Mouse (Mus musculus): ENCODE results near the gene Gm266. TPM values are rescaled to one million over a fixed set of nuclear protein-coding genes. Genes with fewer than 3 reads are reported as not detected.
A peak's percentile ranks its signal among the peaks of the same experiment; 100 is the strongest.

The Gm266 gene
- polyA plus RNA-seq, 1 experiment from 2014 or later: 19.9 TPM

DNA sequence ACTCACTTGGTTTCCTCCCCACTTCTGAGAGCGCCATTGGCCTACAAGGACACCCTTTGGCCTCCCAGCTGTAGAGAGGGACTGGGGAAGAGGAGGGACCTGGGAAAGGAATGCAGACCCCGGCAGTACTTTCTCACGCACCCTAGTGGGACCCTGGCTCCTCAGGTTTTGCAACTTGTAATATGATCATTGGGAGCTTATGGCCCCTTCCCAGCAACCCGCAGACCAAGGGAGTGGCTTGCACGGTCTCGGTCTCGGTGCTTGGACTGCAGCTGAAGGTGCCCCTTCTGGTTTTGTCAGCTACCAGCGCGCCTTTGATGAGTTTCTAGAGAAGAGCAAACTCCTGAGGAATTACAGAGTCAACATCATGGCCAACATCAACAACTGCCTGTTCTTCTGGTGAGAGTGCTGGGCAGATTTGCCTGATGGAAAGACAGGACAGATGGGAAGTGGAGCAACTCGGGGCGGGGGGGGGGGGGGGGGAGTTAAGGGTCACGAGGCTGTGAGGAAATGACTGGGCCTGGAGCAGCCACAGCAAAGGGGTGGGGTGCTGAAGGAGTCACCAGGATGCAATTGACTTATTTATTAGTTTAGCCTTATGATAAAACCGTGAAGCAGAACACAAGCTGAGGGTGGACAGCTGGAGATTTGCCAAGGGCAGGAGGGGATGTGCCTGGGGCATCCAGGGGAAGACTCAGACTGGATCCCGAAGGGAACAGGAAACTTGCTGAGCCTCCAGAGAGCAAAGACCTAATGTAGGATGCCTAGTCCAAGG, 36.5 kb downstream of the Gm266 start:
- Histone ChIP-seq H3K27ac (no peak overlapping the region), H3K4me3 (replicated peaks) (no peak overlapping the region), H3K4me2 (replicated peaks) (no peak overlapping the region), H3K27me3 (replicated peaks) (peaks cover 62% of the 10 kb centered on the region), H3K36me3 (no peaks in the 10 kb centered on the region), H3K9me3 (no peaks in the 10 kb centered on the region), H3K9ac (no peak overlapping the region), H3K4me1 (replicated peaks) (peaks cover 49% of the 10 kb centered on the region)
- ATAC-seq: peak; percentile 45
- 18% methylated on average over 13 of the region's 14 CpGs for WGBS

DNA sequence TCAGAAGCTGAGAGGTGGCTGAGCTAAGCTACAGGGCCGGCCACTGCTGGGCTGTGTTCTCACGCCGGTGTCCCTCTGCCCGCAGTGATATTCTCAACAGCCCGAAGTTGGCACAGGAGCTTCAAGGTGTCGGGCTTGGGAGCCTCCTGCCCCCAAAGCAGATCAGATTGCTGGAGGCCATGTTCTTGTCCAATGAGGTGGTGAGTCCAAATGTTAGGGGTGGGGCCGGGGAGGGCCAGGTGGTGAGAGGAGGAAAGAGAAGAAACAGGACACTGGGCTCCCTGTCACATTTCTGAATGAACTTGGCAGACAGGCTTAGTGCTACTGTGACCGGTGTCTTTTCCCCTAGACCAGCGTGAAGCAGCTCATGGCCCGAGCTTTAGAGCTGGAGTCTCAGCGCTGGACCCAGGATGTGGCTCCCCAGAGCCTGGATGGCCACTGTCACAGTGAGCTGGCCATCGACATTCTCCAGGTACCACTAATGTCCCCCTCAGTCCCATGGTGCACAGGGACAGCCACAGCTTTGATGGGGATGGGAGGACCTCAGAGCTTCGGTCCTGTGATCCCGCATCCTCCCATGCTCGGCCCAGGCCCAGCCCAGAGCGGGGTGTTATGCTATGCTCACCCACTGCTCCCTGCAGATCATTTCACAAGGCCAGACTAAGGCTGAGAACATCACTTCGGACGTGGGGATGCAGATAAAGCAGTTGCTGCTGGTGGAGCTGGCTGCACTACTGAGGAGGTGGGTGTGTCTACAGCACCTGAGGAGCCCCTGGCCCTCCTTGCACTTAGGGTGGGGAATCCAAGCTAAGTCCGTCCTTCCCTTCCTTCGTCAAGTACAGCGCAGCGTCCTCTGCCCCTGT, 37.5 kb downstream of the Gm266 start:
- WGBS: 27% methylated on average over 22 of the region's 22 CpGs
- H3K36me3 ChIP-seq: no peaks in the 10 kb centered on the region
- H3K4me1 ChIP-seq (replicated peaks): peaks cover 42% of the 10 kb centered on the region
- H3K27me3 ChIP-seq (replicated peaks): peaks cover 72% of the 10 kb centered on the region
- H3K9ac ChIP-seq: no peak overlapping the region
- H3K9me3 ChIP-seq: no peaks in the 10 kb centered on the region
- ATAC-seq: no peak
- no peak overlapping the region for H3K4me2 ChIP-seq (replicated peaks)
- H3K27ac ChIP-seq: no peak overlapping the region
- no peak overlapping the region for H3K4me3 ChIP-seq (replicated peaks)

DNA sequence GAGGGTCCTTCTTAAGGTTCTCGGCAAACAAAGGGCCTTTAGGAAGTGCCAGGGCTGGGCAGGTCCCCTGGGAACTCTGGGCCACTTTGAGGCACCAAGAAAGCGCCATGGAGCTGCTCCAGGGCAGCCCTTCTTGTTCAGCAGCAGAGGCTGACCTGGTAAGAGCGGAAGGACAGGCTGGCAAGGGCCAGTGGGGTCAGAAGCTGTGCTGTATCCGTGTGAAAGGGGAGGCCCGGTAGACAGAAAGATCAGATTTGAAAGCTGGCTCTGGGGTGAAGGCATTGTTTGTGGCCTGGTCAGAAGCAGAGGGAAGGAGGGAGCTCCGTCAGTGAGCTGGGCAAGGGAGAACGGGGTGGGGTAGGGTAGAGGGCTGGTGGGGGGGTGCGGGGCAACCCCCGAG, 38.3 kb downstream of the Gm266 start:
- no peak overlapping the region for H3K4me2 ChIP-seq (replicated peaks)
- 39% methylated on average over 9 of the region's 9 CpGs for WGBS
- no peak overlapping the region for H3K4me3 ChIP-seq (replicated peaks)
- H3K4me1 ChIP-seq (replicated peaks): peaks cover 50% of the 10 kb centered on the region
- H3K36me3 ChIP-seq: no peaks in the 10 kb centered on the region
- H3K27ac ChIP-seq: no peak overlapping the region
- ATAC-seq: no peak
- peaks cover 79% of the 10 kb centered on the region for H3K27me3 ChIP-seq (replicated peaks)
- H3K9me3 ChIP-seq: no peaks in the 10 kb centered on the region
- H3K9ac ChIP-seq: no peak overlapping the region

DNA sequence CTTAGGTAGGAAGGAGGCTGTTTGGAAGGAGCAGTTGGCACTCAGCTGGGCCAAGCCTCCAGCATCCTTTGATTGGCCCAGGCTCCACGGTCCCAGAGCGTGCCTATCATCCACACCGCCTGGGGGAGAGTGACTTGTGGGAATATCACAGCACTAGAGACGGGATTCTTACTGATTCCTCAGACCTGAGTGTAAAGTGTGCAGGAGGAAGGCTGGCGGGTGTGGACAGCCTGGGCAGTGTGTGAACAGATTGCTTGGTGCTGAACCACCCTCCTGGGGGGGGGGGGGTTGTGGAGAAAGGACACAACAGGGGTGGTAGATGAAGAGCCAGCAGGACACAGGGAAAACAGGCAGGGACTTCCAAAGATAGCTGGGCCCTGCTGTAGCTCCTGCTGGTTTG, 38.9 kb downstream of the Gm266 start:
- 37% methylated on average over 5 of the region's 5 CpGs for WGBS
- no peak overlapping the region for H3K27ac ChIP-seq
- ATAC-seq: no peak
- no peak overlapping the region for H3K9ac ChIP-seq
- peaks cover 85% of the 10 kb centered on the region for H3K27me3 ChIP-seq (replicated peaks)
- no peaks in the 10 kb centered on the region for H3K36me3 ChIP-seq
- H3K4me3 ChIP-seq (replicated peaks): no peak overlapping the region
- no peak overlapping the region for H3K4me2 ChIP-seq (replicated peaks)
- H3K4me1 ChIP-seq (replicated peaks): peaks cover 56% of the 10 kb centered on the region
- no peaks in the 10 kb centered on the region for H3K9me3 ChIP-seq

DNA sequence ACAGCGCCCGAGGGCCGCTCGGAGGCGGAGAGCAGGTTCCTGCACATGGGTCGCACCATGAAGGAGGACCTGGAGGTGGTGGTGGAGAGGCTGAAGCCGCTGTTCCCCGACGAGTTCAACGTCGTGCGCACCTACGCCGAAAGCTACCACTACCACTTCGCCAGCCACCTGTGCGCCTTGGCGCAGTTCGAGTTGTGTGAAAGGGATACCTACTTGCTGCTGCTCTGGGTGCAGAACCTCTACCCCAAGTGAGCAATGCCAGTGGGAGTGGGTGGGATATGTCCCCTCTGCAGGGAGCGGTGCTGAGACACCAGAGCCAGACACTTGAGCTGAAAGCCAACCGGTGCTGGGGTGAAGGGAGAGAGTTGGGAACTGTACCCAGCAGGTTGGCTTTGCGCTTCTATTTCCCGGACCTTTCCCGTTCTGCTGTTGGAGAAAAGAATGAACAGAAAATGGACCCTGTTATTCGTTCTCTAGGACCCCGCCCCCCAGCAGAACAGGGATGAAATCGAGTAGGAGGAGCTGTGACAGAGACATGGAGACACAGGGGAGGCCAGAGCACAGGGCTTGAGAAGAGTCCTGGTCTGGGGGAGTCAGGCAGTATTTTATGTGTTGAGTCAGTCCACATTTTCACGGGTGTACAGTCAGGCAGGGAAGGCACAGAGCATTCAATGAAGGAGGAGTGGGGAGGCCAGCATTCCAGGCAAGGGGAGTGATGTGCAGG, 39.6 kb downstream of the Gm266 start:
- Histone ChIP-seq H3K4me3 (replicated peaks) (peak overlapping the region; percentile 3; the same call in 1 of the 2 replicates), H3K4me2 (replicated peaks) (peak overlapping the region; percentile 53), H3K9ac (no peak overlapping the region; the same call in 1 of the 2 replicates), H3K36me3 (no peaks in the 10 kb centered on the region), H3K4me1 (replicated peaks) (peaks cover 56% of the 10 kb centered on the region), H3K9me3 (no peaks in the 10 kb centered on the region), H3K27ac (no peak overlapping the region), H3K27me3 (replicated peaks) (peaks cover 90% of the 10 kb centered on the region)
- ATAC-seq: no peak
- 12% methylated on average over 27 of the region's 27 CpGs for WGBS

DNA sequence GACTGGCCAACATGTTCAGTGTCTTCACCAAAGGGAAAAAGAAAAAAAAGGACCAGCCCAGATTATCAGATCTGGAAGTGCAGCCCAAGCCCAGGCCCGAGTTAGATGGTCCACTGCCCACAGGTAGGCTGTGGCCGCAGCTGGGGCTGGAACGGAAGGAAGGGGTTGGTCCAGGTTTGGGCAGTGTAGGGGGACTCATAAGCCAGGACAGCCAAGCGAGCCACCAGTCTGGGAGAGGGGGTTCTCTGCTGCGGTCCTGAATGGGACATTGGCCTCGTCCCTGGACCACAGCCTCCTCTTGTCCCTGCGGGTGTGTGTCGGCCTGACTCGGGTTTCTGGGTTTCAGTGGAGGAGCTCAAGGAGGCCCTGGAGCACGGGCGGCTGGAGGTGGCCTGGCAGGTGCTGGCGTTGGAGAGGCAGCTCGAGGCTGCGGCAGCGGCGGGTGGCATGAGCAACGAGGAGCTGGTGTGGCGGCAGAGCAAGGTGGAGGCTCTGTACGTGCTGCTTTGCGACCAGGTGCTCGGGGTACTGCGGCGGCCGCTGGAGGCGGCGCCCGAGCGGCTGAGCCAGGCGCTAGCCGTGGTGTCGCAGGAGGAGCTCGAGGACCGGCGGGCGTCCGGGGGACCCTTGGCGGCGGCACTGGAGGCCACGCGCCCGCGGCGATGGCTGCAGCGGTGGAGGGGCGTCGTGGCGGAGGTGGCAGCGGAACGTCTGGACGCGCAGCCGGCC, 40.3 kb downstream of the Gm266 start:
- Histone ChIP-seq H3K4me1 (replicated peaks) (peaks cover 50% of the 10 kb centered on the region), H3K9ac (no peak overlapping the region; the same call in 1 of the 2 replicates)
- no peak for ATAC-seq

DNA sequence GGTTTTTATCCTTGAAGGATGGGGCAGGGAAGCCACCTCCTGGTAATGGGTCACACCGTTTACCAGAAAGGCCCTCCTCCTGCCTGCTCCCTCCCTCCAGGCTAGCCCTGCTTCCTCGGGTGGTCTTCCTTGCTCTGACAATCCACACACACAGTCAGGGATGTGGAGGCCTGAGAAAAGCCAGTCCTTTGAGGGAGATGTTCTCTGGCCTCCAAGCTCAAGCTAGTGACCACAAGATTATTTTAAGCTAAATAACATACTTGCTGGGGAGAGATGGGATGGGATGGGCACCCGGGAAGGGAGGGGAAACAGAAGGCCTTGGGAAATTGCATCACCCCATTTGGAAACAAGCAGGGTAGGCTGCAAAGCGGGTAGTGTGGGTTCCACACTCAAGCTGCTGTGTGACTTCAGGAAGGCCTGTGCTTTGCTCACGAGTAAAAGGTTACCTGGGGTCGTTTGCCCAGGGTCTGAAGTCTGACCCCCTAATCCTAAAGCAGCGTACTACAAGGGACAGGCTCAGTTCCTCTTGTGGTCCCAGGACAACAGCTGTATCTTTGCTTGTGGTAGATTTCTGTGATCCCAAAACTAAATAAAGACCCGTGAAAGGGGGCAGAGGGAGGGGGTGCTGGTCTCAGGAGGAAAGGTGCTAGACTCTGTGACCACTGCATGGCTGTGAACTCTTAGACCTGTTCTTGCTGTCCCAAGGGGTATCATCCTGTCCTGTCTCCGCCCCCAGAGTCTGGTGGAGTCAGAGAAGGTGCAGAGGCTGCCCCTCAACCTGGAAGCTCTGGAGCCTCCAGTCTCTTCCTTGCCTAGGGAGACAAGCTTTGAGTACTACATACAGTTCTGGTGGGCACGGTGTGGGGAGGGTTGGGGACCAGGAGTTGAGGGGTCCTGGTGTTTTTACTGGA, 41.4 kb downstream of the Gm266 start:
- H3K4me1 ChIP-seq (replicated peaks): peaks cover 42% of the 10 kb centered on the region

More for the DNA sequence above, 40.3 kb downstream of the Gm266 start:
- H3K27ac ChIP-seq: no peak overlapping the region
- 14% methylated on average over 47 of the region's 52 CpGs for WGBS
- peak overlapping the region; percentile 53 for H3K4me2 ChIP-seq (replicated peaks)
- peak overlapping the region; percentile 3; the same call in 1 of the 2 replicates for H3K4me3 ChIP-seq (replicated peaks)
- peaks cover 87% of the 10 kb centered on the region for H3K27me3 ChIP-seq (replicated peaks)
- H3K36me3 ChIP-seq: no peaks in the 10 kb centered on the region
- H3K9me3 ChIP-seq: no peaks in the 10 kb centered on the region

GRCm38 (mm10) chr12:111443011-111443870, 42.4 kb downstream of the Gm266 start:
- H3K4me2 ChIP-seq (replicated peaks): peak overlapping the region; percentile 84
- H3K4me3 ChIP-seq (replicated peaks): peak overlapping the region; percentile 42
- peak; percentile 34; the same call in 1 of the 2 replicates for ATAC-seq
- H3K4me1 ChIP-seq (replicated peaks): peaks cover 35% of the 10 kb centered on the region
- H3K9me3 ChIP-seq: no peaks in the 10 kb centered on the region
- H3K27me3 ChIP-seq (replicated peaks): peaks cover 70% of the 10 kb centered on the region
- H3K36me3 ChIP-seq: no peaks in the 10 kb centered on the region
- 29% methylated on average over 15 of the region's 15 CpGs for WGBS
- no peak overlapping the region for H3K9ac ChIP-seq
- H3K27ac ChIP-seq: no peak overlapping the region

More for the DNA sequence above, 41.4 kb downstream of the Gm266 start:
- no peaks in the 10 kb centered on the region for H3K36me3 ChIP-seq
- peak overlapping the region; percentile 84; the same call in 1 of the 2 replicates for H3K4me2 ChIP-seq (replicated peaks)
- H3K9me3 ChIP-seq: no peaks in the 10 kb centered on the region
- H3K27ac ChIP-seq: no peak overlapping the region
- no peak for ATAC-seq
- H3K27me3 ChIP-seq (replicated peaks): peaks cover 78% of the 10 kb centered on the region
- H3K4me3 ChIP-seq (replicated peaks): no peak overlapping the region
- 43% methylated on average over 10 of the region's 10 CpGs for WGBS
- H3K9ac ChIP-seq: no peak overlapping the region

GRCm38 (mm10) chr12:111442309-111443010, 43.2 kb downstream of the Gm266 start, which contains the start of gene Tnfaip2:
Gene Tnfaip2, plus strand, starts transcription at chr12:111442469.
- peak; percentile 77 for ATAC-seq

GRCm38 (mm10) chr12:111441523-111441922, 44.1 kb downstream of the Gm266 start:
- peaks cover 53% of the 10 kb centered on the region for H3K27me3 ChIP-seq (replicated peaks)

More at GRCm38 (mm10) chr12:111442309-111443010, 43.2 kb downstream of the Gm266 start, which contains the start of gene Tnfaip2:
- Histone ChIP-seq H3K36me3 (no peaks in the 10 kb centered on the region), H3K9me3 (no peaks in the 10 kb centered on the region), H3K27me3 (replicated peaks) (peaks cover 62% of the 10 kb centered on the region), H3K9ac (peak within 1 kb of the TSS; percentile 40), H3K4me1 (replicated peaks) (peaks cover 33% of the 10 kb centered on the region), H3K27ac (no peak within 1 kb of the TSS), H3K4me2 (replicated peaks) (peak within 1 kb of the TSS; percentile 84), H3K4me3 (replicated peaks) (peak within 1 kb of the TSS; percentile 42)
- 2% methylated on average over 48 of the region's 48 CpGs for WGBS

More at GRCm38 (mm10) chr12:111441523-111441922, 44.1 kb downstream of the Gm266 start:
- Histone ChIP-seq H3K9me3 (no peaks in the 10 kb centered on the region), H3K4me1 (replicated peaks) (peaks cover 36% of the 10 kb centered on the region), H3K4me3 (replicated peaks) (no peak overlapping the region), H3K27ac (no peak overlapping the region), H3K9ac (no peak overlapping the region), H3K4me2 (replicated peaks) (no peak overlapping the region), H3K36me3 (no peaks in the 10 kb centered on the region)
- ATAC-seq: no peak
- 81% methylated on average over 3 of the region's 3 CpGs for WGBS

Measured in intestine, embryonic 15.5 days (tissue).